13 mouse cellular contexts compared by ENCODE assay signal in genomic region chr14:37361896-37362295, GRCm38 (mm10).
"Had no signal": no experiment of that assay in that cellular context is flagged by ENCODE, and none has a peak within 500 bp of the region (broad histone marks: within the 10 kb centered on the region; RNA-seq: fewer than 3 reads in every experiment).

No protein-coding gene starts in this region.

- DNase-seq: lung, adult 18-20 months; lung, embryonic 14.5 days; lung, postnatal 10 days; lung, postnatal 4 days; midbrain, embryonic 14.5 days; retina, postnatal 1 day; right cerebral cortex, adult 18-20 months; right cerebral cortex, postnatal 25 days; right cerebral cortex, postnatal 4 days; spleen, adult 18-20 months; thymus, adult 18-20 months; thymus, postnatal 14 days; thymus, postnatal 36 days had no signal
